Mouse (Mus musculus) heart, postnatal 36 days (tissue): ENCODE results near the gene Polr3gl. TPM values are rescaled to one million over a fixed set of nuclear protein-coding genes. Genes with fewer than 3 reads are reported as not detected.

Source experiments
- DNase-seq, 2 experiments: peaks; one replicate each; pipeline ENCODE4 v3.0.0; 2021 to 2022
- intact Hi-C: fragments of 180-260 bp; cut with DNase I; formaldehyde crosslinking; loops from one replicate; pipeline ENCODE4 v1.15.1; 2025
- total RNA-seq, 2 experiments: library from RNA; stranded (reverse); gene quantifications; 2 replicates each; pipeline ENCODE4 v1.2.3; 2021

The Polr3gl gene
- total RNA-seq, 2 experiments from 2014 or later = 30.3 to 33.0 TPM

GRCm38 (mm10) chr3:96599069-96599393 lies 5.0 kb upstream of the Polr3gl start:
- intact Hi-C loops = no loop called here
- no peak for DNase-seq

GRCm38 (mm10) chr3:96598156-96599068 lies 4.4 kb upstream of the Polr3gl start:
- DNase-seq = peak; percentile 80 to 82
- intact Hi-C loops = no loop called here

- intact Hi-C loops = no loop called here
Observed at GRCm38 (mm10) chr3:96597435-96597891, 3.5 kb upstream of the Polr3gl start.

GRCm38 (mm10) chr3:96596855-96597254 lies 2.9 kb upstream of the Polr3gl start:
- intact Hi-C loops = no loop called here
- no peak for DNase-seq

More at GRCm38 (mm10) chr3:96597435-96597891, 3.5 kb upstream of the Polr3gl start:
- DNase-seq = peak; percentile 28 to 45

- intact Hi-C loops = no loop called here
- DNase-seq = peak; percentile 57 to 66
Observed at GRCm38 (mm10) chr3:96596228-96596707, 2.3 kb upstream of the Polr3gl start, which contains the start of gene Ankrd34a. TSS of gene Ankrd34a (plus strand) at chr3:96596636.

GRCm38 (mm10) chr3:96595661-96596060 lies 1.7 kb upstream of the Polr3gl start:
- DNase-seq = no peak
- intact Hi-C loops = no loop called here

- no peak for DNase-seq
- intact Hi-C loops = no loop called here
Observed at GRCm38 (mm10) chr3:96594851-96595250, 870 bp upstream of the Polr3gl start.

- intact Hi-C loops = no loop called here
- DNase-seq = peak in 1 of 2 experiments; percentile 49
Observed at GRCm38 (mm10) chr3:96593374-96593773, 607 bp downstream of the Polr3gl start.

- DNase-seq = no peak
- intact Hi-C loops = no loop called here
Observed at GRCm38 (mm10) chr3:96590657-96591056, 3.3 kb downstream of the Polr3gl start.

- intact Hi-C loops = no loop called here
- DNase-seq = no peak
Observed at GRCm38 (mm10) chr3:96583386-96583785, 10.6 kb downstream of the Polr3gl start.

GRCm38 (mm10) chr3:96581771-96582515 lies 12.0 kb downstream of the Polr3gl start:
- intact Hi-C loops = no loop called here

GRCm38 (mm10) chr3:96581141-96581540 lies 12.8 kb downstream of the Polr3gl start:
- intact Hi-C loops = no loop called here
- DNase-seq = no peak

More at GRCm38 (mm10) chr3:96581771-96582515, 12.0 kb downstream of the Polr3gl start:
- DNase-seq = no peak

- DNase-seq = peak; percentile 92 to 94
- intact Hi-C loops = loop anchor here (1.0 kb wide), 3 partner anchors 29 to 77 kb away; no protein-coding TSS in a partner anchor
Observed at GRCm38 (mm10) chr3:96579885-96580454, 14.0 kb downstream of the Polr3gl start.

GRCm38 (mm10) chr3:96579239-96579750 lies 14.7 kb downstream of the Polr3gl start:
- intact Hi-C loops = no loop called here
- peak in 1 of 2 experiments; percentile 13 for DNase-seq

GRCm38 (mm10) chr3:96578561-96579238 lies 15.3 kb downstream of the Polr3gl start:
- intact Hi-C loops = no loop called here
- peak in 1 of 2 experiments; percentile 20 for DNase-seq

GRCm38 (mm10) chr3:96577566-96577965 lies 16.4 kb downstream of the Polr3gl start:
- intact Hi-C loops = no loop called here
- peak; percentile 16 to 42 for DNase-seq

- intact Hi-C loops = loop anchor here (1.0 kb wide), 2 partner anchors 13 to 20 kb away; partner anchors contain the start of gene Txnip
- DNase-seq = peak; percentile 93 to 95
Observed at GRCm38 (mm10) chr3:96576690-96577541, 17.1 kb downstream of the Polr3gl start, which contains the start of gene Gm16253. TSS of gene Gm16253 (plus strand) at chr3:96576984.

GRCm38 (mm10) chr3:96576005-96576658 lies 17.8 kb downstream of the Polr3gl start:
- peak in 1 of 2 experiments; percentile 75 for DNase-seq
- intact Hi-C loops = loop anchor here (1.0 kb wide), 2 partner anchors 12 to 19 kb away; partner anchors contain the start of gene Txnip
